Mouse (Mus musculus): ENCODE data around the gene Uap1. TPM values are rescaled to one million over a fixed set of nuclear protein-coding genes. Genes with fewer than 3 reads are reported as not detected.

Uap1 gene
- 52.0 and 55.5 TPM in 2 replicates for polyA plus RNA-seq (2016; fragmentation: Nextera tagmentation; extraction: Ambion mirVana)

- Histone ChIP-seq H3K9me3 (replicated peaks) (no peaks in the 10 kb centered on the region), H3K4me3 (peak within 1 kb of the TSS; percentile 85), H3K27me3 (ENCODE audit: low read depth, poor library complexity, severe bottlenecking) (no peaks in the 10 kb centered on the region), H3K36me3 (no peaks in the 10 kb centered on the region), H3K4me1 (peaks cover 28% of the 10 kb centered on the region), H3K27ac (replicated peaks) (peak within 1 kb of the TSS; percentile 92)
- WGBS: under 1% methylated on average over 52 of the region's 52 CpGs
- peak; percentile 96 for DNase-seq (ENCODE audit: low spot score)
Measured at GRCm38 (mm10) chr1:170174814-170175332, at the start of gene Uap1. TSS of gene Uap1 (minus strand) at chr1:170174957.

GRCm38 (mm10) chr1:170223276-170223675 lies 48.5 kb upstream of the Uap1 start:
- H3K27ac ChIP-seq (replicated peaks): no peak overlapping the region
- DNase-seq (ENCODE audit: low spot score): no peak
- no peaks in the 10 kb centered on the region for H3K4me1 ChIP-seq
- H3K4me3 ChIP-seq: no peak overlapping the region
- H3K27me3 ChIP-seq (ENCODE audit: low read depth, poor library complexity, severe bottlenecking): no peaks in the 10 kb centered on the region
- 74% methylated on average over 2 of the region's 2 CpGs for WGBS
- H3K36me3 ChIP-seq: no peaks in the 10 kb centered on the region
- H3K9me3 ChIP-seq (replicated peaks): no peaks in the 10 kb centered on the region

- no peak overlapping the region for H3K4me3 ChIP-seq
- no peaks in the 10 kb centered on the region for H3K9me3 ChIP-seq (replicated peaks)
- H3K27me3 ChIP-seq (ENCODE audit: low read depth, poor library complexity, severe bottlenecking): no peaks in the 10 kb centered on the region
- no peaks in the 10 kb centered on the region for H3K36me3 ChIP-seq
- H3K4me1 ChIP-seq: no peaks in the 10 kb centered on the region
- no peak overlapping the region for H3K27ac ChIP-seq (replicated peaks)
- DNase-seq (ENCODE audit: low spot score): no peak
Measured at GRCm38 (mm10) chr1:170220351-170220750, 45.6 kb upstream of the Uap1 start.

GRCm38 (mm10) chr1:170218091-170218884 lies 43.5 kb upstream of the Uap1 start:
- H3K4me1 ChIP-seq: peaks cover 9% of the 10 kb centered on the region
- H3K36me3 ChIP-seq: no peaks in the 10 kb centered on the region
- H3K27me3 ChIP-seq (ENCODE audit: low read depth, poor library complexity, severe bottlenecking): no peaks in the 10 kb centered on the region
- WGBS: 83% methylated on average over 6 of the region's 6 CpGs
- H3K9me3 ChIP-seq (replicated peaks): no peaks in the 10 kb centered on the region
- H3K27ac ChIP-seq (replicated peaks): no peak overlapping the region
- H3K4me3 ChIP-seq: no peak overlapping the region
- DNase-seq (ENCODE audit: low spot score): no peak

GRCm38 (mm10) chr1:170215590-170215989 lies 40.8 kb upstream of the Uap1 start:
- 78% methylated on average over 3 of the region's 3 CpGs for WGBS
- Histone ChIP-seq H3K36me3 (peaks cover 19% of the 10 kb centered on the region), H3K4me3 (peak overlapping the region; percentile 95), H3K9me3 (replicated peaks) (no peaks in the 10 kb centered on the region), H3K27ac (replicated peaks) (peak overlapping the region; percentile 93), H3K4me1 (peaks cover 10% of the 10 kb centered on the region), H3K27me3 (ENCODE audit: low read depth, poor library complexity, severe bottlenecking) (no peaks in the 10 kb centered on the region)
- DNase-seq (ENCODE audit: low spot score): no peak

- WGBS: under 1% methylated on average over 68 of the region's 70 CpGs
- peak; percentile 93 for DNase-seq (ENCODE audit: low spot score)
- Histone ChIP-seq H3K36me3 (peaks cover 25% of the 10 kb centered on the region), H3K4me1 (peaks cover 10% of the 10 kb centered on the region), H3K27ac (replicated peaks) (peak within 1 kb of the TSS; percentile 93), H3K4me3 (peak within 1 kb of the TSS; percentile 95), H3K9me3 (replicated peaks) (no peaks in the 10 kb centered on the region), H3K27me3 (ENCODE audit: low read depth, poor library complexity, severe bottlenecking) (no peaks in the 10 kb centered on the region)
Measured at GRCm38 (mm10) chr1:170214757-170215522, 40.2 kb upstream of the Uap1 start, which contains the start of gene Uhmk1. TSS of gene Uhmk1 (minus strand) at chr1:170215397.

- H3K4me1 ChIP-seq: peaks cover 10% of the 10 kb centered on the region
- peak overlapping the region; percentile 95 for H3K4me3 ChIP-seq
- WGBS: 49% methylated on average over 7 of the region's 7 CpGs
- H3K36me3 ChIP-seq: peaks cover 31% of the 10 kb centered on the region
- DNase-seq (ENCODE audit: low spot score): no peak
- peak overlapping the region; percentile 93; the same call in 1 of the 2 replicates for H3K27ac ChIP-seq (replicated peaks)
- H3K9me3 ChIP-seq (replicated peaks): no peaks in the 10 kb centered on the region
- H3K27me3 ChIP-seq (ENCODE audit: low read depth, poor library complexity, severe bottlenecking): no peaks in the 10 kb centered on the region
Measured at GRCm38 (mm10) chr1:170214383-170214756, 39.6 kb upstream of the Uap1 start.

- no peaks in the 10 kb centered on the region for H3K27me3 ChIP-seq (ENCODE audit: low read depth, poor library complexity, severe bottlenecking)
- DNase-seq (ENCODE audit: low spot score): no peak
- H3K4me3 ChIP-seq: no peak overlapping the region
- no peaks in the 10 kb centered on the region for H3K9me3 ChIP-seq (replicated peaks)
- H3K36me3 ChIP-seq: peaks cover 41% of the 10 kb centered on the region
- no peak overlapping the region for H3K27ac ChIP-seq (replicated peaks)
- WGBS: 91% methylated on average over 10 of the region's 10 CpGs
- peaks cover 10% of the 10 kb centered on the region for H3K4me1 ChIP-seq
Measured at GRCm38 (mm10) chr1:170213181-170213879, 38.6 kb upstream of the Uap1 start.

- Histone ChIP-seq H3K27me3 (ENCODE audit: low read depth, poor library complexity, severe bottlenecking) (no peaks in the 10 kb centered on the region), H3K4me1 (no peaks in the 10 kb centered on the region), H3K27ac (replicated peaks) (no peak overlapping the region), H3K4me3 (no peak overlapping the region), H3K36me3 (peaks cover 97% of the 10 kb centered on the region), H3K9me3 (replicated peaks) (0 out of 2 replicates have a peak, but pooled peaks cover 6% of the 10 kb centered on the region)
- 95% methylated on average over 6 of the region's 6 CpGs for WGBS
- no peak for DNase-seq (ENCODE audit: low spot score)
Measured at GRCm38 (mm10) chr1:170206395-170206794, 31.6 kb upstream of the Uap1 start.

- Histone ChIP-seq H3K9me3 (replicated peaks) (no peaks in the 10 kb centered on the region), H3K36me3 (peaks cover 97% of the 10 kb centered on the region), H3K4me3 (no peak overlapping the region), H3K27ac (replicated peaks) (no peak overlapping the region), H3K4me1 (no peaks in the 10 kb centered on the region), H3K27me3 (ENCODE audit: low read depth, poor library complexity, severe bottlenecking) (no peaks in the 10 kb centered on the region)
- WGBS: 87% methylated on average over 3 of the region's 3 CpGs
- DNase-seq (ENCODE audit: low spot score): no peak
Measured at GRCm38 (mm10) chr1:170200379-170200778, 25.6 kb upstream of the Uap1 start.

GRCm38 (mm10) chr1:170196211-170196610 lies 21.5 kb upstream of the Uap1 start:
- Histone ChIP-seq H3K36me3 (peaks cover 91% of the 10 kb centered on the region), H3K4me1 (no peaks in the 10 kb centered on the region), H3K27me3 (ENCODE audit: low read depth, poor library complexity, severe bottlenecking) (no peaks in the 10 kb centered on the region), H3K9me3 (replicated peaks) (no peaks in the 10 kb centered on the region), H3K4me3 (no peak overlapping the region), H3K27ac (replicated peaks) (no peak overlapping the region)
- 94% methylated on average over 8 of the region's 8 CpGs for WGBS
- DNase-seq (ENCODE audit: low spot score): no peak

GRCm38 (mm10) chr1:170191925-170192324 lies 17.2 kb upstream of the Uap1 start:
- no peaks in the 10 kb centered on the region for H3K4me1 ChIP-seq
- H3K27me3 ChIP-seq (ENCODE audit: low read depth, poor library complexity, severe bottlenecking): no peaks in the 10 kb centered on the region
- peaks cover 49% of the 10 kb centered on the region for H3K36me3 ChIP-seq
- WGBS: 88% methylated on average over 1 of the region's 1 CpGs
- no peak for DNase-seq (ENCODE audit: low spot score)
- H3K27ac ChIP-seq (replicated peaks): no peak overlapping the region
- H3K4me3 ChIP-seq: no peak overlapping the region
- H3K9me3 ChIP-seq (replicated peaks): no peaks in the 10 kb centered on the region

All from midbrain, embryonic 10.5 days (tissue).